Mouse (Mus musculus) intestine, postnatal 0 days (tissue): Measurements from ENCODE around the gene Wsb2. TPM values are rescaled to one million over a fixed set of nuclear protein-coding genes. Genes with fewer than 3 reads are reported as not detected.

Experiments used
- ATAC-seq: fragments of 200-750 bp; cut with Nextera tagmentation; 2 replicates; pipeline ENCODE4 v1.8.0; 2017; ENCODE audit warnings: mild to moderate bottlenecking, moderate TSS enrichment, moderate library complexity
- H3K27ac ChIP-seq: fragments of 300-500 bp; sonication (generic); 2 replicates; pipeline ENCODE4 v1.5.1; 2014; ENCODE audit warnings: mild to moderate bottlenecking, low read depth, low read length, moderate library complexity
- H3K27me3 ChIP-seq: fragments of 300-500 bp; sonication (generic); replicated peaks from 2 replicates; pipeline ENCODE4 v1.6.1; 2014; ENCODE audit warnings: low read length, mixed read lengths; ENCODE audit not compliant: control insufficient read depth, insufficient read depth
- H3K36me3 ChIP-seq: fragments of 300-500 bp; sonication (generic); 2 replicates; pipeline ENCODE4 v1.6.1; 2014; ENCODE audit warnings: mild to moderate bottlenecking, moderate library complexity; ENCODE audit not compliant: control insufficient read depth, insufficient read depth
- H3K4me1 ChIP-seq: fragments of 300-500 bp; sonication (generic); replicated peaks from 2 replicates; pipeline ENCODE4 v1.6.1; 2014; ENCODE audit warnings: antibody characterized with exemption, low read length, mixed read lengths; ENCODE audit not compliant: control insufficient read depth, insufficient read depth
- H3K4me2 ChIP-seq: fragments of 300-500 bp; sonication (generic); replicated peaks from 2 replicates; pipeline ENCODE4 v1.6.1; 2014; ENCODE audit warnings: low read depth, mild to moderate bottlenecking, moderate library complexity
- H3K4me3 ChIP-seq: fragments of 300-500 bp; sonication (generic); 2 replicates; pipeline ENCODE4 v1.5.1; 2014; ENCODE audit warnings: low read depth, low read length
- H3K9ac ChIP-seq: fragments of 300-500 bp; sonication (generic); 2 replicates; pipeline ENCODE4 v1.6.1; 2014; ENCODE audit warnings: mild to moderate bottlenecking, low read depth, low read length
- H3K9me3 ChIP-seq: fragments of 300-500 bp; sonication (generic); 2 replicates; pipeline ENCODE4 v1.6.1; 2016; ENCODE audit warnings: mixed run types; ENCODE audit not compliant: control insufficient read depth
- CTCF ChIP-seq: sonication (generic); IDR thresholded peaks from 2 replicates; pipeline ENCODE4 v1.5.1; 2016; ENCODE audit warnings: low read depth, mild to moderate bottlenecking, control low read depth, antibody characterized with exemption, moderate library complexity
- WGBS: fragments of 180-500 bp; shearing (Covaris S2); extraction: QIAGEN DNeasy Blood & Tissue Kit; methylation state at CpG from one replicate; pipeline ENCODE4 v1.1.7; 2014; 5-methylcytosine and 5-hydroxymethylcytosine counted together
- polyA plus RNA-seq: library from polyadenylated mRNA; unstranded; fragments of >200 nt; fragmentation: Nextera tagmentation; extraction: Ambion mirVana; gene quantifications from 2 replicates; pipeline ENCODE4 v1.2.1, GENCODE M21; 2015

Gene Wsb2
- polyA plus RNA-seq, 1 experiment from 2014 or later = 125 TPM

DNA sequence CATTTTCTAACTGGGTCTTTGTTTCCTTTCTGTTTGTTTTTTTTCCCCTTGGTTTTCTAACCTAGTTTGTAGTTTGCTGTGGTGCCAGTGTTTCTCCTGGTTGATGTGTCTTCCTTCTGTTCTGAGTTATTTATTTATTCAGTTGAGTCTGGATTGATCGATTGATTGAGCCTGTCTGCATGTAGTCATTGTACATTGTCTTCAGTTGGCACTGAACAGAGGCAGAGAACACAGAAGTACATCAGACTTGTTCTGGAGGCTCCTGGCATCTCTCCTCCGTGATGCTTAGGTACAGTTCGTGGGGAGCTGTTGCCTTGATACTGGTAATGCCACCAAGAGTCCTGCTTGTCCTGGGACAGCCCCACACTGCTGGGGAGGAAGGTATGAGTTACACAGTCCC, 7.7 kb downstream of the Wsb2 start:
- Histone ChIP-seq H3K27me3 (no peaks in the 10 kb centered on the region), H3K4me1 (peaks cover 6% of the 10 kb centered on the region), H3K9me3 (no peaks in the 10 kb centered on the region), H3K27ac (peak overlapping the region; percentile 99), H3K4me3 (peak overlapping the region; percentile 27; the same call in 1 of the 2 replicates), H3K9ac (peak overlapping the region; percentile 31; the same call in 1 of the 2 replicates), H3K4me2 (peak overlapping the region; percentile 57), H3K36me3 (peaks cover 41% of the 10 kb centered on the region)
- no peak for ATAC-seq
- TF ChIP-seq CTCF = no peak
- WGBS = 78% methylated on average over 3 of the region's 3 CpGs

DNA sequence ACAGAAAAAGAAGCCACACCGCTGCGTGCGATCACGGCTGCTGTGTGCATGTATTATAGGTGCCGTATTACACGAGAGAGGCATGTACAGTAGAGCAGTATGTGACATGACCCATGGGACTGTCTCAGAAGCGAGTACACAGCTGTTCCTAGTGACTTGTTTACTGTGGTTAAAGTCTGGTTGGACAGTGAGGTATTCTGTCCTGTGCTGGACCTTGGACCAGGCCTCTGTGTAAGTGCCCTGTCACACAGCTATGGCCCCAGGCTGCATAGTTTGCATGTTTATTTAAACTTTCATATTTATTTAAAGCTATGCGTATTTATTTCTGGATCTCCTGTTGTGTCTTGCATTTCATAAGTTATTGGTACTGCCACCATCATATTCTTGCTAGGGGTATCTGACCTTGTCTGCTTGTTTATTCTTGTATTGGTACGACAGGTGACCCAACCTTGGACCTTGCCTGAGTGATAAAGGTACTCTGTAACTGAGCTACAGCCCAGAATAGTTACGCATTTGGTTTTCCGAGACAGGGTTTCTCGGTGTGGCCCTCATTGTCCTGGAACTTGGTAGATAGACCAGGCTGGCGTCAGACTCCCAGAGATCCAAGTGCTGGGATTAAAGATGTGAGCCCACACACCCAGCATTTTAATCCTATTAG, 8.9 kb downstream of the Wsb2 start:
- 53% methylated on average over 13 of the region's 13 CpGs for WGBS
- no peaks in the 10 kb centered on the region for H3K9me3 ChIP-seq
- no peak overlapping the region for H3K4me3 ChIP-seq
- peak overlapping the region; percentile 99 for H3K27ac ChIP-seq
- H3K4me2 ChIP-seq = peak overlapping the region; percentile 57; the same call in 1 of the 2 replicates
- H3K9ac ChIP-seq = no peak overlapping the region
- H3K36me3 ChIP-seq = peaks cover 53% of the 10 kb centered on the region
- peaks cover 6% of the 10 kb centered on the region for H3K4me1 ChIP-seq
- no peaks in the 10 kb centered on the region for H3K27me3 ChIP-seq
- no peak for TF ChIP-seq CTCF
- peak; percentile 82 for ATAC-seq

DNA sequence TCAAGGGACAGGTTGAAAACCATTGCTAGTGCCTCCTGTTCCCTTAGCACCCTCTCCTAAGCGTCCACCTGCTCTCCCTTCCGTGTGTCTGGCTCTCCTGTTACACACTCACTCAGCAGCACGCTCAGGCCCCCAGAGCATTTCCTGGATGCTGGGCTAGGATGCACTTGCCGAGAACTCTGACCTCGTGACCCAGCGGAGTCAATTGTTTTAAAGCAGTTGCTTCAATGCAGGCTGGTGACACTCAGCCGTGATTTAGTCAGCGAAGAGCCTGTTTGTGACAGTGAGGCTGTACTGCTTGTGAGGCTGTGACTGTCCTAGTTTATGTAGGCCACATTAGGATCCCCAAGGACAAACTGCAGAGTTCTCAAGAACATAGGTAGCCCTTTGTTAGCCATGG, 10.1 kb downstream of the Wsb2 start:
- 0 out of 2 replicates have a peak overlapping the region, but pooled peaks have one; percentile 22 for H3K9ac ChIP-seq
- 27% methylated on average over 8 of the region's 8 CpGs for WGBS
- no peak for ATAC-seq
- peaks cover 6% of the 10 kb centered on the region for H3K4me1 ChIP-seq
- H3K4me3 ChIP-seq = no peak overlapping the region
- no peaks in the 10 kb centered on the region for H3K27me3 ChIP-seq
- no peaks in the 10 kb centered on the region for H3K9me3 ChIP-seq
- H3K36me3 ChIP-seq = peaks cover 60% of the 10 kb centered on the region
- no peak overlapping the region for H3K4me2 ChIP-seq
- no peak for TF ChIP-seq CTCF
- peak overlapping the region; percentile 99 for H3K27ac ChIP-seq

DNA sequence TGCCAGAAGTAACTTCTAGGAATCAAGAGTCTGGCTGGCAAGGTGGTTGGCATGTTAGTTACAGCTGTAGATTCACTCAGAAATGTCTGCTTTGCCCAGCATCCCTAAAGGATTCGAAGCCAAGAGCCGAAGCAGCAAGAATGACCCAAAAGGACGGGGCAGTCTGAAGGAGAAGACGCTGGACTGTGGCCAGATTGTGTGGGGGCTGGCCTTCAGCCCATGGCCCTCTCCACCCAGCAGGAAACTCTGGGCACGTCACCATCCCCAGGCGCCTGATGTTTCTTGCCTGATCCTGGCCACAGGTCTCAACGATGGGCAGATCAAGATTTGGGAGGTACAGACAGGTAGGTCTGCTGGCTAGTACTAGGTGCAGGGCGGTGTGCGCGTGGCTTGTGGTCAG, 13.5 kb downstream of the Wsb2 start:
- Histone ChIP-seq H3K4me3 (no peak overlapping the region), H3K9ac (no peak overlapping the region), H3K9me3 (no peaks in the 10 kb centered on the region), H3K27me3 (no peaks in the 10 kb centered on the region), H3K27ac (no peak overlapping the region), H3K36me3 (peaks cover 83% of the 10 kb centered on the region), H3K4me1 (no peaks in the 10 kb centered on the region; the same call in 1 of the 2 replicates), H3K4me2 (no peak overlapping the region)
- TF ChIP-seq CTCF = no peak
- ATAC-seq = no peak
- 84% methylated on average over 10 of the region's 10 CpGs for WGBS

DNA sequence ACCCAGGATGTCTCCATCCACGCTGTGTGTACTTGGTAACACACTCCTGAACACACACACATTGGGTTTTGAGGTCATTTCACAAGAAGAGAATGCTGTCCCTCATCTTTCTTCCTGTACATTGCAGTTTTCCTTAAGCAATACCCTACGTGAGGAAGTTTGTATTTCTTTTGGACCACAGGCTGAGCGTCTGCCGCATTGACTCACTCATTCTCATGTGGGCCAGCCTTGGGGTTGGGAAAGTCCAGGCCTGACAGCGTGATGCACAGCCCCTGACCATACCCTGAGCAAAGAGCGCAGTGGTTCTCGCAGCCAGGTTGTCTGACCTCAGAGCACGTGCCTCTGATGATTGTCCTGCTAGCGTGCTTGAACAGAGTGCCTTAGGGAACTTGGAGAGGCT, 16.3 kb downstream of the Wsb2 start:
- no peak overlapping the region for H3K9ac ChIP-seq
- no peak for TF ChIP-seq CTCF
- ATAC-seq = no peak

DNA sequence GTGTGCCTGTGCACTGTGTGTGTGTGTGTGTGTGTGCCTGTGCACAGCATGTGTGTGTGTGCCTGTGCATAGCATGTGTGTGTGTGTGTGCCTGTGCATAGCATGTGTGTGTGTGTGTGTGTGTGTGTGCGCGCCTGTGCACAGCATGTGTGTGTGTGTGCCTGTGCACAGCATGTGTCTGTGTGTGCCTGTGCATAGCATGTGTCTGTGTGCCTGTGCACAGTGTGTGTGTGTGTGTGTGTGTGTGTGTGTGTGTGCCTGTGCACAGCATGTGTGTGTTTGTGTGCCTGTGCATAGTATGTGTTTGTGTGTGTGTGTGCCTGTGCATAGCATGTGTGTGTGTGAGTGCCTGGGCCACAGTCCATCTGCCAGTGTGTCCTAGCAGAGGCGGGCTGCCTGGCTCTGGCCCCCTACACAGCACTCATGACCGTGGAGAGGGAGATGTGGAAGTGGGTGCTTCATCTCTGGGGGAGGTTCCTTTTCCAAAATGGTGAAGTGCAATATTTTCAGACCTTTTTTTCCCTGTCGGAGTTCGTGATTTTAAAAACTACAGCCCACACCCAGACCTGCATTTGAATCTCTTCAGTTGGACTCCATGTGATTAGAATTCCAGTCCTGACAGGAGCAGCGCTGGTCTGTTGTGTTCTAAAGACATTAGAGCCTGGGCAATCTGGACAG, 17.4 kb downstream of the Wsb2 start:
- no peak for ATAC-seq
- Histone ChIP-seq H3K9me3 (no peaks in the 10 kb centered on the region), H3K27me3 (no peaks in the 10 kb centered on the region), H3K4me1 (no peaks in the 10 kb centered on the region), H3K4me3 (no peak overlapping the region), H3K27ac (no peak overlapping the region), H3K9ac (no peak overlapping the region), H3K36me3 (peaks cover 91% of the 10 kb centered on the region), H3K4me2 (no peak overlapping the region)
- TF ChIP-seq CTCF = no peak
- 87% methylated on average over 7 of the region's 7 CpGs for WGBS

More for the DNA sequence above, 16.3 kb downstream of the Wsb2 start:
- Histone ChIP-seq H3K4me3 (no peak overlapping the region), H3K27ac (no peak overlapping the region), H3K4me1 (no peaks in the 10 kb centered on the region), H3K27me3 (no peaks in the 10 kb centered on the region), H3K36me3 (peaks cover 94% of the 10 kb centered on the region), H3K4me2 (no peak overlapping the region), H3K9me3 (no peaks in the 10 kb centered on the region)
- 92% methylated on average over 9 of the region's 9 CpGs for WGBS
